Mouse (Mus musculus) sigmoid colon, adult 10 weeks (tissue): Measurements from ENCODE around the gene Scgb2b26. TPM values are rescaled to one million over a fixed set of nuclear protein-coding genes. Genes with fewer than 3 reads are reported as not detected.

Experiments used
- polyA plus RNA-seq: library from polyadenylated mRNA; stranded (reverse); fragments of 350-450 nt; fragmentation: Illumina TruSeq; extraction: RNeasy Lipid Tissue Mini Kit (QIAGEN cat#74804); gene quantifications from one replicate; pipeline ENCODE4 v1.2.3, GENCODE M21; 2014; ENCODE audit warnings: low read depth, low replicate concordance

Scgb2b26 gene
- not detected for polyA plus RNA-seq

GRCm38 (mm10) chr7:33944940-33945339, at the start of gene Scgb2b26:
Scgb2b26 (minus strand) TSS chr7:33945040.

Other genes with a start within 250 kb of the Scgb2b26 start
- not detected for gene Scgb2b24, start 205.7 kb downstream of the Scgb2b26 start, polyA plus RNA-seq
- not detected for gene Scgb1b24, start 201.2 kb downstream of the Scgb2b26 start, polyA plus RNA-seq
- gene Scgb2b27, start 68.9 kb upstream of the Scgb2b26 start, polyA plus RNA-seq = not detected
- not detected for gene Scgb1b27, start 76.4 kb upstream of the Scgb2b26 start, polyA plus RNA-seq
- not detected for gene Scgb1b30, start 150.4 kb upstream of the Scgb2b26 start, polyA plus RNA-seq
- gene Wtip, start 188.2 kb upstream of the Scgb2b26 start, polyA plus RNA-seq = 0.69 TPM
- gene Uba2, start 224.6 kb upstream of the Scgb2b26 start, polyA plus RNA-seq = 89.0 TPM